Mouse (Mus musculus) forebrain, embryonic 16.5 days (tissue): ENCODE data around the gene Cblb. TPM values are rescaled to one million over a fixed set of nuclear protein-coding genes. Genes with fewer than 3 reads are reported as not detected.
A peak's percentile ranks its signal among the peaks of the same experiment; 100 is the strongest.

Experiments used
- ATAC-seq: fragments of 200-750 bp; cut with Nextera tagmentation; 2 replicates; pipeline ENCODE4 v1.8.0; 2017; ENCODE audit warnings: mild to moderate bottlenecking, moderate library complexity
- H3K27ac ChIP-seq: fragments of 300-500 bp; sonication (generic); 2 replicates; pipeline ENCODE4 v1.5.1; 2014; ENCODE audit warnings: low read length, control low read depth
- H3K27me3 ChIP-seq: fragments of 300-500 bp; sonication (generic); replicated peaks from 2 replicates; pipeline ENCODE4 v1.6.1; 2014; ENCODE audit warnings: low read length; ENCODE audit not compliant: control insufficient read depth, insufficient read depth
- H3K36me3 ChIP-seq: fragments of 300-500 bp; sonication (generic); 2 replicates; pipeline ENCODE4 v1.6.1; 2014; ENCODE audit not compliant: control insufficient read depth, insufficient read depth
- H3K4me1 ChIP-seq: fragments of 300-500 bp; sonication (generic); replicated peaks from 2 replicates; pipeline ENCODE4 v1.6.1; 2014; ENCODE audit warnings: low read length; ENCODE audit not compliant: control insufficient read depth, insufficient read depth
- H3K4me2 ChIP-seq: fragments of 300-500 bp; sonication (generic); 2 replicates; pipeline ENCODE4 v1.6.1; 2014; ENCODE audit warnings: mild to moderate bottlenecking, low read length, control low read depth
- H3K4me3 ChIP-seq: fragments of 300-500 bp; sonication (generic); replicated peaks from 2 replicates; pipeline ENCODE4 v1.5.1; 2014; ENCODE audit warnings: mild to moderate bottlenecking, low read length, control low read depth
- H3K9ac ChIP-seq: fragments of 300-500 bp; sonication (generic); replicated peaks from 2 replicates; pipeline ENCODE4 v1.6.1; 2014; ENCODE audit warnings: low read depth, low read length, control low read depth
- H3K9me3 ChIP-seq: fragments of 300-500 bp; sonication (generic); 2 replicates; pipeline ENCODE4 v1.6.1; 2016; ENCODE audit warnings: low read length; ENCODE audit not compliant: control insufficient read depth
- WGBS: fragments of 180-500 bp; shearing (Covaris S2); extraction: QIAGEN DNeasy Blood & Tissue Kit; methylation state at CpG from one replicate; pipeline ENCODE4 v1.1.7; 2014; 5-methylcytosine and 5-hydroxymethylcytosine counted together
- polyA plus RNA-seq: library from polyadenylated mRNA; unstranded; fragments of >200 nt; fragmentation: Nextera tagmentation; extraction: Ambion mirVana; gene quantifications from 2 replicates; pipeline ENCODE4 v1.2.1, GENCODE M21; 2015

Cblb gene
- polyA plus RNA-seq, 1 experiment from 2014 or later, result 21.3 TPM

- H3K4me2 ChIP-seq, result no peak overlapping the region
- no peak overlapping the region for H3K27ac ChIP-seq
- no peak for ATAC-seq
- 69% methylated on average over 12 of the region's 12 CpGs for WGBS
- no peak overlapping the region for H3K4me3 ChIP-seq
- H3K9me3 ChIP-seq, result no peaks in the 10 kb centered on the region
- no peak overlapping the region for H3K9ac ChIP-seq
- H3K4me1 ChIP-seq, result peaks cover 13% of the 10 kb centered on the region
- H3K27me3 ChIP-seq, result no peaks in the 10 kb centered on the region
- H3K36me3 ChIP-seq, result no peaks in the 10 kb centered on the region
These were observed 33.5 kb downstream of the Cblb start for GRCm38 (mm10) chr16:52064309-52065105.

- Histone ChIP-seq H3K27me3 (no peaks in the 10 kb centered on the region), H3K4me2 (no peak overlapping the region), H3K36me3 (no peaks in the 10 kb centered on the region), H3K4me3 (no peak overlapping the region), H3K9ac (no peak overlapping the region), H3K9me3 (no peaks in the 10 kb centered on the region), H3K4me1 (no peaks in the 10 kb centered on the region; the same call in 1 of the 2 replicates), H3K27ac (no peak overlapping the region)
- 84% methylated on average over 10 of the region's 10 CpGs for WGBS
- peak; percentile 61; the same call in 1 of the 2 replicates for ATAC-seq
These were observed 36.8 kb downstream of the Cblb start for GRCm38 (mm10) chr16:52067632-52068516.

- Histone ChIP-seq H3K36me3 (no peaks in the 10 kb centered on the region), H3K4me3 (no peak overlapping the region), H3K4me2 (no peak overlapping the region), H3K27me3 (no peaks in the 10 kb centered on the region), H3K9ac (no peak overlapping the region), H3K27ac (no peak overlapping the region), H3K4me1 (no peaks in the 10 kb centered on the region; the same call in 1 of the 2 replicates), H3K9me3 (no peaks in the 10 kb centered on the region)
- WGBS, result 95% methylated on average over 3 of the region's 3 CpGs
- no peak for ATAC-seq
These were observed 37.5 kb downstream of the Cblb start for GRCm38 (mm10) chr16:52068517-52068874.

- Histone ChIP-seq H3K9ac (no peak overlapping the region), H3K9me3 (no peaks in the 10 kb centered on the region), H3K4me2 (no peak overlapping the region), H3K4me1 (no peaks in the 10 kb centered on the region; the same call in 1 of the 2 replicates), H3K27ac (no peak overlapping the region), H3K36me3 (no peaks in the 10 kb centered on the region), H3K4me3 (no peak overlapping the region), H3K27me3 (no peaks in the 10 kb centered on the region)
- WGBS, result 87% methylated on average over 6 of the region's 6 CpGs
- no peak for ATAC-seq
These were observed 38.6 kb downstream of the Cblb start for GRCm38 (mm10) chr16:52069648-52070047.

DNA sequence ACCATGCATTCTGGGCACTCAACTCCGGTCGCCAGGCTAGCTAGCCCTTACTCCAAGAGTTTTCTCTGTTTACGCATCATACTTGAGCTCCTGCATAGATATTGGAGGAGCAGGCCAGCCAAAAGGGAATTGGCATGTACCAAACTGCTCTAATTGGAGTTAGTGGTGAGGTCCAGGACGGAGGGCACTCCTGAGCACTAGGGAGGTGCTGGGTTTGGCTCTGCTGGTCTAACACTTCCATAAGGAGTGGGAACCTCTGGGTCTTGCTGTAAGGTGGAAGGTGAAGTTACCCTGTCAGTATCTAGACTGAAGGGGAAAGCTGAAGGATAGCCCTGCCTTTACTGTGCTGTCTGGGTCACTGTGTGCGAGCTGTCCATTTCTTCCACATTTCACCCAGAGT lies 39.1 kb downstream of the Cblb start:
- no peak overlapping the region for H3K4me3 ChIP-seq
- no peaks in the 10 kb centered on the region; the same call in 1 of the 2 replicates for H3K4me1 ChIP-seq
- no peak overlapping the region for H3K27ac ChIP-seq
- no peaks in the 10 kb centered on the region for H3K9me3 ChIP-seq
- no peak overlapping the region for H3K4me2 ChIP-seq
- no peak for ATAC-seq
- H3K36me3 ChIP-seq, result no peaks in the 10 kb centered on the region
- 93% methylated on average over 5 of the region's 5 CpGs for WGBS
- no peak overlapping the region for H3K9ac ChIP-seq
- no peaks in the 10 kb centered on the region for H3K27me3 ChIP-seq

DNA sequence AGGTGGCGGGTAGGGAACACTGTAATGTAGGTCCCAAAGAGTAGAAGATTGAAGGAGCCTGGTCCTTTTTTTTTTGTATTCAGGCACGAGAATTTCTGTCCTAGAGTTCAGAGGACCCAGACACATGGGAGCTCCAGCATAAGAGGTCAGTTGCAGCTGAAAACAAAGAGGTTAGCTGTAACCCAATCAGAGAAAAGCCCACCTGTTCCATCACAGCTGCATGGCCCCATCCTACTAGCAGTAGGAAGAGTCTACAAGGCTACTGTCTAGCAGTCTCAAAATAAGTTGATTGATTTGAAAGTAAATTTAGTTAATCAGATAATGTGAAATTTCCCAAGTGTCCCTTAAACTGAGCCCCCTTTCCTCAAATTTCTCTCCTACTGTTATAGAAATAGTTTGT lies 40.3 kb downstream of the Cblb start:
- H3K9ac ChIP-seq, result no peak overlapping the region
- no peaks in the 10 kb centered on the region for H3K36me3 ChIP-seq
- 76% methylated on average over 2 of the region's 2 CpGs for WGBS
- no peak overlapping the region for H3K4me2 ChIP-seq
- no peaks in the 10 kb centered on the region; the same call in 1 of the 2 replicates for H3K4me1 ChIP-seq
- no peaks in the 10 kb centered on the region for H3K27me3 ChIP-seq
- no peak overlapping the region for H3K27ac ChIP-seq
- H3K9me3 ChIP-seq, result no peaks in the 10 kb centered on the region
- no peak for ATAC-seq
- no peak overlapping the region for H3K4me3 ChIP-seq

GRCm38 (mm10) chr16:52071766-52072209 lies 40.8 kb downstream of the Cblb start:
- Histone ChIP-seq H3K9me3 (no peaks in the 10 kb centered on the region), H3K4me1 (peaks cover 4% of the 10 kb centered on the region), H3K4me2 (no peak overlapping the region), H3K27ac (no peak overlapping the region), H3K36me3 (no peaks in the 10 kb centered on the region), H3K27me3 (no peaks in the 10 kb centered on the region), H3K9ac (no peak overlapping the region), H3K4me3 (no peak overlapping the region)
- ATAC-seq, result no peak
- WGBS, result 84% methylated on average over 6 of the region's 6 CpGs

DNA sequence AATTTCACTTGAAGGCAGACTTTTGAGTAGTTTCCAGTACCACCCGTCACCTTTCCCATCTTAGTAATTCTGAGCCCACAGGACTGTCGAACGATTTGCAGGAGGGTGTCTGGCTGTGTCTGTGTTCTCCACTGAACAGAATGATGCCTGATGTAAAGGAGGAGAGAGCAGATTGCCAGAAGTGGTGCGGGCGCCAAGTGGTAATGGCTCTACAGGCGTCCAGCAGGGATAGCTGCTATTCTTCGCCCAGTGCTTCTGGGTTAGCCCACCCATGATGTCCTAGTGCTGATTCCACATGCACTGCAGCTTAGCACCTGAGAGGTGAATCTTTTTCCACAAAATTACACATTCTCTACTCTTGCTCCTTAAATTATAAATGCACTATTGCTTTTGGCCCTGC lies 45.6 kb downstream of the Cblb start:
- ATAC-seq, result peak; percentile 80
- whole genome bisulfite sequencing, result 40% methylated on average over 7 of the region's 7 CpGs

GRCm38 (mm10) chr16:52077901-52078300 lies 46.9 kb downstream of the Cblb start:
- no peaks in the 10 kb centered on the region for H3K36me3 ChIP-seq
- no peak for ATAC-seq

More for the DNA sequence above, 45.6 kb downstream of the Cblb start:
- H3K4me2 ChIP-seq, result no peak overlapping the region
- no peaks in the 10 kb centered on the region for H3K9me3 ChIP-seq
- H3K4me3 ChIP-seq, result no peak overlapping the region
- H3K4me1 ChIP-seq, result peaks cover 13% of the 10 kb centered on the region
- H3K27me3 ChIP-seq, result no peaks in the 10 kb centered on the region
- 0 out of 2 replicates have a peak overlapping the region, but pooled peaks have one; percentile 18 for H3K27ac ChIP-seq
- no peak overlapping the region for H3K9ac ChIP-seq
- H3K36me3 ChIP-seq, result no peaks in the 10 kb centered on the region

More at GRCm38 (mm10) chr16:52077901-52078300, 46.9 kb downstream of the Cblb start:
- Histone ChIP-seq H3K27ac (no peak overlapping the region), H3K27me3 (no peaks in the 10 kb centered on the region), H3K4me1 (peaks cover 13% of the 10 kb centered on the region), H3K4me3 (no peak overlapping the region), H3K9me3 (no peaks in the 10 kb centered on the region), H3K4me2 (no peak overlapping the region), H3K9ac (no peak overlapping the region)
- WGBS, result 41% methylated on average over 4 of the region's 4 CpGs
